Mouse (Mus musculus) monocyte, adult 5-6 weeks (primary cell): ENCODE measurements around the gene Fam160a1. TPM values are rescaled to one million over a fixed set of nuclear protein-coding genes. Genes with fewer than 3 reads are reported as not detected.

Source experiments
- ATAC-seq: fragments of 153-309, 156-312 bp; replicated peaks from 2 replicates; pipeline ENCODE4 v1.8.0; 2017; ENCODE audit warnings: mild to moderate bottlenecking; ENCODE audit not compliant: low TSS enrichment, insufficient number of reproducible peaks, severe bottlenecking, poor library complexity, low FRiP score
- total RNA-seq: library from RNA; stranded (forward); fragments of 200-1000, 200-491, 200-594 nt; gene quantifications from 3 replicates; pipeline ENCODE4 v1.2.3, GENCODE M21; 2017

Gene Fam160a1
- total RNA-seq, 1 experiment from 2014 or later: 0.38 TPM

DNA sequence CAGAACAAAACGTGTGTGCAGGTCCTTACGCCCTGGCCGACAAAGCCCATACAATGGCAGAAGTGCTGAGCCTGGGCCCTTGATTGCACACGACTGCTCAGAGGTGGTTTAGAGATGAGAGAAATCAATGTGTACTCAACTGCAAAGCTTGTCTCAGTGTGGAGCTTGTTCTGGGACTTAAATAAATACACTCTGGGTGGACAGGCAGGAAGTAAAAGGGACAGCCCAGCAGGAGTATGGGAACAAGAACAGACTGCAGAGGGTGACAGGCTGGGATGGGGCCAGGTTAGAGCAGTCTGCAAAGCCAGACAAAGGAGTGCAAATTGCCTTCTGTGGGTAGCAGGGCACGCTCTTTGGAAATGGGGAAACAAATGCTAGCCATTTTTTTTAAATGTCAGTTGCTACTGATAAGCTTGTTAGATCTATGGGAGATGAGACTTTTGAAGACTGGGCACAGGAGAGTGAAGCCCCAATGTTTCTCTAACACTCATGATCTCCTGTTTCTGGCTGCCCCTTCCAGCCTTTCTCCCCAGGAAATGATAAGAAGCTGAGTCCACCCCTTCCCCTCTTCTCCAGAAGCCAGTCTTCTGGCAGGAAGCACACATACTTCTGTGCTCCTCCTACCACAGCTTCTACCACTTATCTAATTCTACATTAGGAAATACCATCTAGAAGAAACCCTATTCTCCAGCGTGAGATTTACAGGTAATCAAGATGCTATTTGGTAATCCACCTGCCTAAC lies 113.8 kb downstream of the Fam160a1 start:
- no peak for ATAC-seq

- ATAC-seq: no peak
Measured at GRCm38 (mm10) chr3:85698496-85698895, 118.6 kb downstream of the Fam160a1 start.

GRCm38 (mm10) chr3:85695056-85695455 lies 122.0 kb downstream of the Fam160a1 start:
- no peak for ATAC-seq

DNA sequence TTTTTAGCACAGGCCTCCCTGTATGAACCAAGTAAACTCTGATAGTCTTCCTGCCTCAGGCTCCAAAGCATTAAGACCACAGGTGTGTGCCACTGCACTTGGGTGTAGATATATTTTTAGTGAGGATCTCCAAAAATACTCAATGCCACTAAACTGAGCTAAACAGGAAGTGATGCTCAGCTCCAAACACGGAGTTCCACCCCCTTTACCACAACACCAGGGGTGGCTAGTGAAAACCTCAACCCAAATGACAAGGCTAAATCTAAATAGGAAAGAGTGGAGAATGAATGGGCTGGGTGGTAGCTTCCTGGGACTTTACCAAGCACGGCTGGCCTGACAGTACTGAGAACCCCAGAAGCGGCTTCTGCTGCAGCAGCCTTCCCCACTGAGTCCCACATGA lies 124.1 kb downstream of the Fam160a1 start:
- ATAC-seq: no peak

DNA sequence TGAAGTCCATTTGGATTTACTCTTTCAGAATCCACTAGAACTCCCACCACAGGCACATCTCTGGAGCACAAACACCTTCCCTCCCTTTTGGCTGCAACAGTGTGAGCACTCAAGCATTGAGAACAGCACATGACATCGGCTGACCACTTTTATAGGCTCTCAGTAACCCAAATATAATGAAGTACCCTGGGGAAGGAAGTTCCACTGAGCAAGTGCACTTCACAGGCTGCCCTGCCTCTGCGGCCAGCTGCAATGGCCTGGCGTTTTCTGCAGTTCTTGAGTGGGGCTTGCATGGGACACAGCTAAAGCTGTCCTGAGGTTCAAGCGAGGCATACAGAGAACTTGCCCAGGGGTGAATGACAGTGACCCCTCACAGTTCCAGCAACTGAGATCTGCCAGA lies 126.0 kb downstream of the Fam160a1 start:
- ATAC-seq: no peak

DNA sequence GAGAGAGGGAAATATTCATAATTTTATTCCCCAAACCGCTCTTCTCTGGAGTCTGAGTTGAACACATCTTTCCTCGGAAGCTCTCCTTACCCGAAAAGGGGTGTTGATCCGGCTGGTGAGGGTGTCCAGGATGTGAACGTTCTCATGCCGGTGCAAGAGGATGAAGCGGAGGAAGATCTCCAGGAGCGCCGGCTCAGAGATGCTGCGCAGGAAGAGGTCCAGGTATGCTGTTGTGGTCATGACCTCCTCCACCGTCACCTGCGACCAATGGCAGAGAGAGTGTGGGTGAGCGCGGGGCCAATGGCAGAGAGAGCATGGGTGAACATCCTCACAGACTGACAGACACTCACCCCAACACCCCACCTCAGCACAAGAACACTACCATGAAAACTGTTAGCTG lies 128.8 kb downstream of the Fam160a1 start:
- ATAC-seq: no peak

DNA sequence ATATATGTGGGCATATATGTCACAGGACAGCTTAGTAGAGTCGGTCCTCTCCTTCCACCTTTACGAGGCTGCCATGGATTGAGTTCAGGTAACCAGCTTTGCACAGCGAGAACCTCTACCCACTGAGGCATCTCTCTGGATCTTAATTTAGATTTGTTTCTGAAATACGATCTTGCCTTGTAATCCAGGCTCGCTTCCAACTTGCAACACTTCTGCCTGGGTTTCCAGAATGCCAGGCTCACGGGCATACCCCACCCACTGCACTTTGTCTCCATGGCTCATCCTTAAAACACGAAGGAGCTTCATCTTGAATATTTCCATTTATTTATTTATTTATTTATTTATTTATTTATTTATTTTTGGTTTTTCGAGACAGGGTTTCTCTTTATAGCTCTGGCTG lies 131.8 kb downstream of the Fam160a1 start:
- no peak for ATAC-seq

DNA sequence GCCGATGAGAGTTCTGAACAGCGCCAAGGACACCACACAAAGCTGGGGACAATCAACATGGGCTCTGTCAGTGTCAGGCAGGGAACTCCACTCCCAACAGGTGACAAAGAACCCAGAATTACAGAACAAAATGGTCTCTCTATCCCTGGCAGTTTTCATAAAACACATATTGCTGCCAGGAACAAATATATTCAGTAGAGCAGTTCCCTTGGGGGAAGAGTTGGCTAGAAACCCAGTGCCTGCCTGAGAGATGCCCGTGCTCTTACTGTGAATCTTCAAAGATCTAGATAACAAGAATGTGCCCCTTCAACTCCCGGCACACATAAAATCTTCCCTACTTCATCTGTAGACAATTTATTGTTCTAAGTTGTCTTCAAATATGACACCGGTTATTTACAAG lies 133.5 kb downstream of the Fam160a1 start:
- ATAC-seq: no peak

DNA sequence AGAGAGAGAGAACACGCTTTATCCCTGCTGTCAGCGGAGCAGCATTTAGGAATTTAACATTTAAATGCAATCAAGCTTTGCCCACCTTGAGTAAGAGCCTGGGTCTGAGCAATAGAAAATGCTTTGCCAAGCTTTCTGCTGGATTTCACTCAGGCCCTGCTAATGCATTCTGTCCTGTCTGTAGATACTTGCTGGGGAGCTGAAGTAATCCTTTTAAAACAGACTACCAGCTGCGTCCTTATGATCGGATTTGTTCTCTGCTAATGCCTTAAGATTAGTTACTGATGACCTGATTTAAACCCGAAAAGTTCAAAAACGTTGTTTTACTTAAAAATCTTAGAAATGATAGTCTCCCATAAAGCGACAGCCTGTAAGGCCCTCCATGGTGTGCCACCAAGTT lies 136.0 kb downstream of the Fam160a1 start:
- ATAC-seq: no peak

DNA sequence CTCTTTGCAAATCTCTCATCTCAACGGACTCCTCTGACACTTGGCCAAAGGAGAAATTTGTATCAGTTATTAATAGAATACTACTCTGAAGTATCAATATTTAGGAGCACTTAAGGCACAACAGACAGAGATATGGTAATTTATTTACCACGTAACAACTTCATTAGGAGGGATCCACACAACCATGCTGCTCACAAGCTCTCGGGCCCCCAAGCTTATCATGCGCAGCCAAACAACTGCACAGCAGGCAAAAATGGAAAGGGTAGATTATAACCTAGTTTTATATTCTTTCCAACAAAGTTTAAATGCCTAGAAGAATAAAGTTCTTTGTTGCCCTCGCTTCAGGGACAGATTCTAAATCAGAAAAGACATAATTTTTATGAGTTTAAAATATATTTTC lies 137.1 kb downstream of the Fam160a1 start:
- no peak for ATAC-seq

GRCm38 (mm10) chr3:85679312-85679933 lies 137.7 kb downstream of the Fam160a1 start:
- no peak for ATAC-seq

GRCm38 (mm10) chr3:85677952-85678351 lies 139.1 kb downstream of the Fam160a1 start:
- ATAC-seq: no peak

DNA sequence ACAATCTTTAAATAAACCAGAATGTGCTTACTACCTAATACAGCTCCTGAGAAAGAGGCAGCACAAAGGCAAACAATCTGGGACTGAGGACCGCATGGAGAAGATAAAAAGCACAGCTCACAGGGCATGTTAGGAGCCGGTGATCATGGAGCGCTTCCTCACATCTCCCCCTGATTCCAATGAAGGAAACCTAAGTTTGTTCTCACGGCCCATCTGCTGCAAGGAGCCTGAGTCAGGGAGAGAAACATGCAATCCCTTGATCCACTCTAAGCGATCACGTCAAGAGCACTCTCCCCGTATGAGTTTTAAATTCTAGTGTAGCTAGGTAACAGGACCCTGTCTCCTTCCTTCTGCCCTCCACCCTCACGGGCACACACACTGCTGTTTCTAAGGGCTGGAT lies 140.0 kb downstream of the Fam160a1 start:
- ATAC-seq: no peak

- no peak for ATAC-seq
Measured at GRCm38 (mm10) chr3:85669844-85670243, 147.2 kb downstream of the Fam160a1 start.

DNA sequence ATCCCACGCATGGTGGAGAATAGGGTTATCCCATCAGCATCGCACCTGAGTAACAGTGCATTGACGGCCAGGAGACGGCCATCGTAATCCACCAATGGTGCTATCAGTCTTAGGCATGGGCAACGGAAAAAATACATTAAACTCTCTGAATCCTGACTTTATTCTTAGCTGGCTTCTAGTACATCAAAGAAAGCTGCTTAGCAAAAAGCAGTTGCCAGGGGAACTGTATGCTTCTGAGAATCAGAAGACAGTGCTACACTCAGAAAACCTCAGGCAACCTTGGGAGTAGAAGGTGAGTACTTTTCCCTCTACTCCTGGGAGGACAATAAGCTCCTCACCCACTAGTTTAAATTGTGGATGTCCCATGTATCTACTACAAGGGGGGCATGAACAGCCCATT lies 149.4 kb downstream of the Fam160a1 start:
- no peak for ATAC-seq

DNA sequence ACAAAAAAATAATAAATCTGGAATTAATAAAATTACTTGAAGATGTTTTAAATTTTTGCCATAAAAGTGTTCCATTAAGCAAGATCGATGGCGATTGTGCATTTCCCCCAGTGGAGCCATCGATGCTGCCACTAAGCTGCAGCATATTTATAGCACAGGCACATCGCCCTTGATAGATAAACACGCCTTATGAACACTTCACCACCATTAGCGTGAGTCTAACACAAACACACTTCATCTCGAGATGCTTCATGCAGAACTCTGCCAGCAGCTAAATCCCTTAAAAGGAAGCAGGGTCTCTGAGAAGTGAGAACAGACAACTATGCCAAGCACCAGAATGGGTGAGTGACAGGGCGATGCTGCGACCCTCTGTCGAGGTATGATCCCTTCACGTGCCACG lies 150.4 kb downstream of the Fam160a1 start:
- ATAC-seq: no peak

DNA sequence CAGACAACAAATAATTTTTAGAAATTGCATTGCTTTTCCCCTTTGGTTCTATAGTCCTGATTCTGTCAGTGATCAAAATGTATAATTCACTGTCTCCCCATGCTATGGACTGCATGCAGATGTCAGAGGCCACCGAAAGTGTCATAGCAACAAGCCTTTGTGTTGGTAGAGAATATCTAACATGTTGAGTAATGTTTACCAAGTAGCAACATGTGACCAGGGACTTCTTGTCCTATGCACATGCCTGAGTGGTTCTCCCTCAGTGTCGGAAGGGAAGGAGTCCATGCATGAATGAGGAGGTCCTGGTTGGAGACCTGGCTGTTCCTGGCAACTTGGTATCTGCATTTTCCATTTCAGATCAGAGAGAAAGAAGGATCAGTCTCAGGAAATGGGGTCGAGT lies 150.9 kb downstream of the Fam160a1 start:
- no peak for ATAC-seq

DNA sequence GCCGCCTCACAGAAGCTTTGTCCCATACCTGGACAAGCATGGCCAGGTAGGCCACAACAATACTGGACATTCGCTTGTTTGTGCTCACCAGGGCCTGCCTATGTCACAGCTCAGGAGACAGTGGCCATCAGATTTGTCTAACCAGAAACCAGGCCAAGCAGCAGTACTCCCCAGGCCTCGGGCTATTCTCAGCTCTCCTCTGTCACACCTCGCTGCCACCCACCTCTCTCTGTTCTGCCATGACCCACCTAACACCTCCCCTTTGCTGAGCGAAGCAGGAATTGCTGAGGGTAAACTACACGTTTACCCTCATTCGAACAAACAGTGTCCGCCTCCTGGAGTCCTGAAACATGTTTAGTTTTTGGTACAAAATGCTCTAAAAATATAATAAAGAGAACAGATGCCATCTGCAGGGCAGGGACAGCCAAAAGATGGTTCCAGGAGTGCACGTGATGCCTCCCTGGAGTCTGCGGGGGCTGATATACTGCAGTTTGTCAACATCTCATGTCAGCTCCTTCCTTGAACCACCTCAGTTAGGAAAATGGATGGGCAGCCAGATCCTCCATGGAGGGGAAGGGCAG lies 152.4 kb downstream of the Fam160a1 start:
- no peak for ATAC-seq

GRCm38 (mm10) chr3:85663826-85664225 lies 153.3 kb downstream of the Fam160a1 start:
- ATAC-seq: no peak
